Mouse (Mus musculus) embryo, embryonic 9.5 days (tissue): ENCODE measurements at regions not wholly inside any gene's neighbourhood (a gene's known extent, or its start where the extent isn't known, plus 50 kb on each side); places are given as distances from the start of the nearest gene placed in this dataset.

Source experiments
- DNase-seq: peaks from one replicate; pipeline ENCODE4 v3.0.0-alpha.2; 2017; ENCODE audit errors: extremely low spot score

DNA sequence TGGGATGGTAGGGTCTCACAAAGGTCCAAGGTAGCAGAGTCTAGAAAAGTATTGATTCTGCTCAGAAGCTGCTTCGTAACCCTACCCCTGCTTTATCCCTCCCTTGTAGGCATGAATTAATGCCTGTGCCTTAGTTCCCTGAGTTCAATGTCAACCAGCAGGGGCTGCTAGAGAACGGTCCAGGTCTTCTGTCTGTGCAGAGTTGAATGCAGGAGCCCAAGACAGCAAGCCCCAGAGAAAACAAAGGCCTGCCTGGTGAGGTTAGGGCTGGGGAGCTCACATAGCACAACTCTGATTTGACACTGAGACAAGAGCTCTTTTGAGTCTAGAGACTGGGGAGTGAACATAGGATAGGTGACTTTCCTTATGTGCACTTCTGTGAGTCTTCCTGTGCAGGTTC lies 56.6 kb downstream of the Olig3 start:
- DNase-seq, result no peak

DNA sequence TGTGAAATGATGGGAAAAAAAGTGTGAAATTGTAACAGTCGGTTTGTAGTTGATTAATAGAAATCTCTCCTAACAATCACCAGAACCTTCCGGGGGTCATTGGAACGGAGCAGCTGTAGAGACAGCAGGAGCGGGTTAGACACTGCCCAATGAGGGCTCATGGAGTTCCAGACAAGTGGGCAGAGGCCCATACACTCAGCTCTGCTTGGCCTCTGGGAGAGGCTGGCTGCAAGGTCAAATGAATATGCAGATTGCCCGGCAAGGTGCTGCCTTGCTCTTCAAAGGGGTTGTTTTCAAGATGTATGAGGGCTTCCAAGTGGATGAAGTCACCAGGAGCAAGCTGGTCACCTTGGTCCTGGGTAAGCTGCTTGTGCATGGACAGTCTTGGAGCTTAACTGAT lies 57.6 kb downstream of the Olig3 start:
- no peak for DNase-seq

DNA sequence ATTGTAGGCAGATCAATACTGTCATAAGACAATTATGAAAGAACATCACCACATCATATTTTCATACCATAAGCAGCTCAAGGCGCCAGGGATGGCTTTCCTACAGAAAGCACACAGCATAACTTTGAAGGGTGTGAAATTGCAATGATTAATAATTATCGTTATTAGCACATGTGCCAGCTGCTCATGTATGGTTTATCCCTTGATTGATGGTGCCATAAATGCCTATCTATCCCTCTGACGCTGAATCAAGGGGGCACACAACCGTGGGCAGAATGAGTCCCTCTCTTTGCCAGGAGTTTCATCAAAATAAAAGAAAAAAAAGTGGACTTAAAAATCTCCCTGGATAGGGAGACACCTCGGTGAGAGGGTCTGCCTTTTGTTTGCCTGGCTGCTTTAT lies 58.5 kb downstream of the Olig3 start:
- no peak for DNase-seq

DNA sequence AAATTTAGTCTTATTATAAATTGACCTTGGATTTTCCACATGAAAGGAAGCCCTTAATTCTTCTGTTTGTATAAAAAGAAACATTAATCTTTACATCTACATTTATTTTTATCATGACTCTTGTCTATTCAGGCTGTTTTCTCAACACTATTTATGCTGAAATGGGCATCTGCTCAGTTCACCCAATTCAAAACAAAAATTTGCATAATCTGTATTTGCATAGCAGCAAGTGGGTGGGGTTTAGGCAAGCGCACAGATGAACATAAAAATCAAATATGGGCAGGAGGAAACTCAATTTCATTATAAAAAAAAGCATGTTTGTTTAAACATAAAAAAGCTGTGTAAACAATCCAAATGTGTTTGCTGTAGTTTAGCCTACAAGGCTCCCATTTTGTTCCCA lies 67.7 kb downstream of the Olig3 start:
- DNase-seq, result no peak

GRCm38 (mm10) chr10:19424961-19425360 lies 68.6 kb downstream of the Olig3 start:
- DNase-seq, result no peak

- no peak for DNase-seq
These were observed 70.5 kb downstream of the Olig3 start for GRCm38 (mm10) chr10:19426835-19427234.

DNA sequence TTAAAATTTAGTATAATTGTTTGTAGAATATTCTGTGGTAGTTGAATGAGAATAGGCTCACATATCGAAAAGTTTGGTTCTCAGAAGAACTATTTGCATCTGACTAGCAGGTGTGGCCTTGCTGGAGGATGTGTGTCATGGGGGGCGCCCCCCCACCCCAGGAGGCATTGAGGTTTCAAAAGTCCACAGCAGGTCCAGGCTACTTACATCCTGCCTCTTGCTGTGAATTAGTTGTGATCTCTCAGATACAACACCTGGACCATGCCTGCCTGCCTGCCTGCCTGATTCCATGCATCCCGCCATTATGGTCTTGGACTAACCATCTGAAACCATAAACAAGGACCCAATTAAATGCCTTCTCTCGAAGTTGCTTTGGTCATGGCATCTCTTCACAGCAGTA lies 76.2 kb downstream of the Olig3 start:
- DNase-seq, result no peak

DNA sequence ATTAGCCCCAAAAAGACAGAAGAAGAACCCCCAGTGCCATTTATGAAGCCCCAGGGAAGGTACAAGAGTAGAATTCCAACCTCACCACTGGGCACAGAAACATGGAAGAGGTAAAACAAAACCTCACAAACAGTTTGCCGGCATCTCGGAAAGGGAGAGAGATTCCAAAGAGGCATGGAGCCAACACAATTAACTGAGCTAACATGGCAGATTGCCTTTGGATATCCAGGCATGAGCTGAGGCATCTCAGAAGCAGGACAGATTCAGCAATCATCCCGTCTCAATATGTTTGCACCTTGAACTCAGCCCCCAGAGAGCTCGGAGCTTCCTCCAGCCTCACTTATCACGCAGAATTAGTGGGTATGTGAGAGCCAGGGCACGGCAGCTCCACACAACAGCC lies 78.3 kb downstream of the Olig3 start:
- no peak for DNase-seq

- peak; percentile 58 for DNase-seq
These were observed 85.5 kb downstream of the Olig3 start for GRCm38 (mm10) chr10:19441807-19442206.

- DNase-seq, result no peak
These were observed 87.2 kb downstream of the Olig3 start for GRCm38 (mm10) chr10:19443516-19443915.

- DNase-seq, result peak; percentile 50
These were observed 92.7 kb downstream of the Olig3 start for GRCm38 (mm10) chr10:19448838-19449559.

GRCm38 (mm10) chr10:19459053-19459452 lies 102.7 kb downstream of the Olig3 start:
- DNase-seq, result no peak

GRCm38 (mm10) chr10:19459709-19460108 lies 103.4 kb downstream of the Olig3 start:
- no peak for DNase-seq

DNA sequence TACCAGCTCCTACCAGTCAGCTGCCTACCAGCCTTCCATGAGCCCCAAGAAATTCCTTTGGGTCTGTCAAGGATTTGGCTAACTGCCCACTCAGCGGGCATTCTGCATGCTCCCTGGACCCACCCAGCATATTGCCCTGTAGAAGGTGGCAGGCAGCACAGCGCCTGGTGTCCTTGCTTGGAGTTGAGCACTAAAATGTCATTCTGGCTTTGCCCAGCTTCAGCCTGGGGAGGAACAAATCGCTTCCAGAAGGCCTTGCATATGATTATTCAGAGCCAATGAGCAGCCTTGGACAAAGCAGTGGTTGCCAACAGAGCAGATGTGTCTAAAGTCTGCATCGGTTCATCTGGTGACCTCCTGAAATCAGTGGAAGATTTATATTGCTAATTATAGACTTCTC lies 103.8 kb downstream of the Olig3 start:
- no peak for DNase-seq

DNA sequence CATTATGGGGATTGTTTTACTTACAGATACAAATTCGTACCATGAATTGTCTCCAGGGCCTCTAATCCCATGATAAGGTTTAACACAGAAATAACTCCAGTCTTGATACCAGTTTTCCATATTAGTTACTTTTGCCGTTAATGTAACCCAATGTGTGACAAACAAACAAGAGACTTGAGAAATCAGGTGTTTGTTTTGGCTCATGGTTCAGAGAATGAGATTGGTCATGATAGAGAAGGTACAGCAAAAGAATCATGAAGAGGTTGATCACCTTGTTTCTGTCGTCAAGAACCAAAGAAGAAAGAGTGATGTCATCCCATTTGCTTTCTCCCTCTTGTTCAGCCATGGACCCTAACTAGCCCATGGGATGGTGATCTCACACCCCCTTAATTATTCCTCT lies 107.5 kb downstream of the Olig3 start:
- no peak for DNase-seq

- no peak for DNase-seq
These were observed 108.2 kb downstream of the Olig3 start for GRCm38 (mm10) chr10:19464504-19464903.

GRCm38 (mm10) chr10:19471349-19472040 lies 115.2 kb downstream of the Olig3 start:
- no peak for DNase-seq

DNA sequence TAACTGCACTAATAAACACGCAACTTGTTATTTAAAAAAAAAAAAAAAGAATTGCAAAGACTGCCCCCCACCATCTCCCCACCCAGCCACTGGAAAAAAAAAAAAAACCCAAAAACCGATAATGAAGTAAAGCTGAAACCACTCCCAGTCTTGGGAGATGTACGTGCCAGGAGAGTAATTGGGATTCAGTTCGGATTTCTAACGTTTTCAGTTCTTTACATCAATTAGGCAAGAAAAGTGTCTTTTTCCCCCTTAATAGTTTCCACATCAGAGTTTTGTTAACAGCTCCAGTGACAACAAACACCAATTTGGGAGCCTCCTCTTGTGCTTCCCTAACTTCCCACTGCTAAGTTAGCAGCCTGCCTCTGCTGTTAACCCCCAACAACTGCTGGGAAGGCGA lies 115.7 kb downstream of the Olig3 start:
- no peak for DNase-seq

GRCm38 (mm10) chr10:19472949-19473535 lies 116.7 kb downstream of the Olig3 start:
- DNase-seq, result no peak

GRCm38 (mm10) chr10:19485537-19486135 lies 106.1 kb upstream of the Ifngr1 start:
- DNase-seq, result peak; percentile 53

GRCm38 (mm10) chr10:19490500-19490899 lies 101.2 kb upstream of the Ifngr1 start:
- DNase-seq, result no peak

DNA sequence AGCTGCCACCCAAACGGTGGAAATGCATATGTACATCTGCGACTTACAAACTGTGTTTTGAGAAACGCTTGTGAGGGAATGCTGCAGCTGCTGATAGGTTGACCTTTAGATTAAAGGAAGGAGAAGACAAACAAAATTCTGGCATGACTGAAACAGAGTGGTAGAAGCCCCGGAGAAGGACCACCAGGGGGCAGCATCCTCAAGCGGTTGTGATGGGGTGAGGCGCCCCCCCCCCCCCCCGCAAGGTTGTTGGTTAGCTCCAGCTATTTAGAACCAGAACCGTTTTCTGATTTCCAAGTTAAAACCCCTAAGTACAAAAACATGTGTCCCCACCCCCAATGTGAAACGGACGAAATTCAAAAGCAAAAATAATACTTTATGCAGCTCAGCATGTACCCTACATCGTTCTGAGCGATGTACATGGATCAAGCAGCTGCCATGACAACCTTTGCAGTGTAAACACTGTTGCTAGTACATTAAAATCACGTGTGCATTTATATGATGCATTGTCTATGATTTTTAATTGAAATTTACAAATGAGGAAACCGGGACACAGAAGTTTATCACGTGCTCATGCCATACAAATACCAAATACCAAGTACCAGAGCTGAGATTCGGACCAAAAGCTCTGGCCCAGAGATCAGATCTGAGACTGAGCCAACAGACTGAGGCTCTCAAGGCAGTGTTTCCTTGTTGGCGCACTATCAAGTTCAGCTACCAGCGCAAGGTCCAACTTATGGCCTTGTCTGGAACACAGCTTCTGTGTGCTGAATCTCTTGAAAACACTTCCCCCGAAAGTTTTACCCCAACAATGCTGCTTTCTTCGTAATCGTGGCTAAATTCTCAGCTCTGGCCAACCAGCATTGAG lies 100.0 kb upstream of the Ifngr1 start:
- peak; percentile 40 for DNase-seq
